Mouse (Mus musculus) myocyte (in vitro differentiated cells): ENCODE measurements around the gene Lrrc36.

Experiments
- CEBPB ChIP-seq: IDR thresholded peaks from 2 replicates; pipeline ENCODE4 v1.6.1; 2011; ENCODE audit warnings: mild to moderate bottlenecking, moderate library complexity; ENCODE audit not compliant: poor library complexity, insufficient read depth, severe bottlenecking
- E2F4 ChIP-seq: IDR thresholded peaks from one replicate; pipeline ENCODE4 v1.6.1; 2011; ENCODE audit warnings: mild to moderate bottlenecking, control low read depth, moderate library complexity; ENCODE audit not compliant: insufficient read depth
- MAX ChIP-seq: IDR thresholded peaks from one replicate; pipeline ENCODE4 v1.6.1; 2011; ENCODE audit warnings: low read depth, mild to moderate bottlenecking, control low read depth
- MYOD1 ChIP-seq, 3 experiments: IDR thresholded peaks; one replicate each; pipeline ENCODE4 v1.6.1; 2011; ENCODE audit warnings: control low read depth in 2 of 3, low read depth in 2 of 3, mild to moderate bottlenecking in 2 of 3, moderate library complexity in 1 of 3; ENCODE audit not compliant: insufficient read length in 2 of 3, control insufficient read depth in 1 of 3
- MYOG ChIP-seq, 3 experiments: IDR thresholded peaks; one replicate each; pipeline ENCODE4 v1.6.1; 2011; ENCODE audit warnings: control low read depth in 2 of 3, low read depth in 2 of 3, mild to moderate bottlenecking in 2 of 3; ENCODE audit not compliant: insufficient read length in 2 of 3, control insufficient read depth in 1 of 3, insufficient read depth in 1 of 3
- POLR2A ChIP-seq: IDR thresholded peaks from one replicate; pipeline ENCODE4 v1.6.1; 2011; ENCODE audit warnings: low read depth, mild to moderate bottlenecking, control low read depth, moderate library complexity; ENCODE audit not compliant: insufficient read length
- POLR2AphosphoS2 ChIP-seq: IDR thresholded peaks from one replicate; pipeline ENCODE4 v1.6.1; 2011; ENCODE audit warnings: low read depth, control low read depth; ENCODE audit not compliant: insufficient read length
- REST ChIP-seq: IDR thresholded peaks from one replicate; pipeline ENCODE4 v1.6.1; 2011; ENCODE audit warnings: mild to moderate bottlenecking, control low read depth, moderate library complexity; ENCODE audit not compliant: insufficient read depth, insufficient read length
- TCF12 ChIP-seq: IDR thresholded peaks from one replicate; pipeline ENCODE4 v1.6.1; 2011; ENCODE audit warnings: mild to moderate bottlenecking, control low read depth; ENCODE audit not compliant: poor library complexity, insufficient read depth, severe bottlenecking
- USF1 ChIP-seq: IDR thresholded peaks from one replicate; pipeline ENCODE4 v1.6.1; 2011; ENCODE audit warnings: low read depth, mild to moderate bottlenecking, control low read depth, moderate library complexity

DNA sequence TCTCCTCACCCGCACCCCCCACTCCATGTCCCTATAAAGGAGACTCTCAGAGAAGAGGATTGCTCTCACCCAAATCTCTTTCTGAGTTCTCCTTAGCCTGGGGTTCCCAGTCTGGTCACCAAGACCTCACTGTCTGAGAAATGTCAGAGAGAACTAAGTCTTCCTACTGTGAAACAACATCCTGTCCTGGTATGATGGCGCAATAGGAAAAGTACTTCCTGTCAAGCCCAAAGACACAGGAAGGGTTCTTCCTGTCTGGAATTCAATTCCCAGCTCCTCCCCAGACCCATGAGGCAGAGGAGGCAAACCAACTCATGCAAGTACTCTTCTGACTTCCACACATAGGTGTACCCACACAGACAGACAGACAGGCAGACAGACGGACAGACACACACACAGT is 91.2 kb downstream of the Lrrc36 start:
- TF ChIP-seq POLR2A (no peak), MYOD1 (IDR thresholded peaks at IDR 0.05; ENCODE audit: control insufficient read depth in 1 of 3, insufficient read length in 2 of 3, low read depth in 2 of 3) (no peak), MYOG (IDR thresholded peaks at IDR 0.05; ENCODE audit: control insufficient read depth in 1 of 3, insufficient read depth in 1 of 3, insufficient read length in 2 of 3, low read depth in 2 of 3) (no peak), E2F4 (no peak), REST (no peak), TCF12 (no peak), POLR2AphosphoS2 (no peak), USF1 (no peak), MAX (no peak), CEBPB (peak; percentile 68)
